Mouse (Mus musculus) ES-E14 (cell line): ENCODE data around the gene Cdkn1b. TPM values are rescaled to one million over a fixed set of nuclear protein-coding genes. Genes with fewer than 3 reads are reported as not detected.

Experiments
- DNase-seq: peaks from one replicate; pipeline ENCODE4 v3.0.0-alpha.2; 2013; ENCODE audit warnings: low read depth, low spot score
- H3K27ac ChIP-seq: 2 replicates; pipeline ENCODE4 v1.5.1; 2012; ENCODE audit warnings: low read depth, mild to moderate bottlenecking, low read length, moderate library complexity, mixed read lengths; ENCODE audit not compliant: poor library complexity, insufficient read depth, severe bottlenecking
- H3K36me3 ChIP-seq: 2 replicates; pipeline ENCODE4 v1.6.1; 2012; ENCODE audit warnings: mild to moderate bottlenecking, low read length, moderate library complexity, mixed read lengths; ENCODE audit not compliant: control insufficient read depth, poor library complexity, insufficient read depth, severe bottlenecking
- H3K4me1 ChIP-seq, 2 experiments: fragments of 150-350 bp in 1 of 2; sonication (generic) in 1 of 2; 2 replicates each; pipeline ENCODE4 v1.6.1; 2012; ENCODE audit warnings: low read length in 2 of 2, mild to moderate bottlenecking in 1 of 2, mixed read lengths in 1 of 2; ENCODE audit not compliant: control insufficient read depth in 2 of 2, insufficient read depth in 2 of 2, poor library complexity in 1 of 2
- H3K4me3 ChIP-seq, 2 experiments: fragments of 150-350 bp in 1 of 2; sonication (generic) in 1 of 2; 2 replicates each; pipeline ENCODE4 v1.5.1; 2012; ENCODE audit warnings: low read length in 2 of 2, low read depth in 1 of 2, mild to moderate bottlenecking in 1 of 2, mixed read lengths in 1 of 2; ENCODE audit not compliant: insufficient read depth in 1 of 2, poor library complexity in 1 of 2, severe bottlenecking in 1 of 2
- H3K9ac ChIP-seq: 2 replicates; pipeline ENCODE4 v1.6.1; 2012; ENCODE audit warnings: low read depth, mild to moderate bottlenecking, low read length, mixed read lengths; ENCODE audit not compliant: poor library complexity, insufficient read depth, severe bottlenecking
- H3K9me3 ChIP-seq: fragments of 150-350 bp; sonication (generic); 2 replicates; pipeline ENCODE4 v1.6.1; 2012; ENCODE audit warnings: low read depth, mild to moderate bottlenecking, low read length; ENCODE audit not compliant: control insufficient read depth, insufficient read depth
- CHD2 ChIP-seq: IDR thresholded peaks from 2 replicates; pipeline ENCODE4 v1.6.1; 2014; ENCODE audit warnings: mild to moderate bottlenecking, low read depth, low read length, inconsistent platforms
- HCFC1 ChIP-seq: IDR thresholded peaks from 2 replicates; pipeline ENCODE4 v1.6.1; 2012; ENCODE audit warnings: low read length, inconsistent platforms, borderline replicate concordance; ENCODE audit not compliant: insufficient read depth
- MAFK ChIP-seq: IDR thresholded peaks from 2 replicates; pipeline ENCODE4 v1.6.1; 2014; ENCODE audit warnings: mild to moderate bottlenecking, low read depth, low read length, inconsistent platforms; ENCODE audit not compliant: insufficient read depth
- ZC3H11A ChIP-seq: IDR thresholded peaks from 2 replicates; pipeline ENCODE4 v1.6.1; 2012; ENCODE audit warnings: low read depth, mild to moderate bottlenecking, inconsistent platforms, low read length, borderline replicate concordance
- ZNF384 ChIP-seq: IDR thresholded peaks from 2 replicates; pipeline ENCODE4 v1.6.1; 2012; ENCODE audit warnings: low read depth, low read length, inconsistent platforms
- in situ Hi-C, 2 experiments: fragments of 600-800 bp; cut with MboI; formaldehyde crosslinking; loops; one replicate each; pipeline ENCODE4 v1.15.1; 2025; ENCODE audit warnings: low sequenced_read_pairs in 2 of 2, inconsistent platforms in 1 of 2; ENCODE audit not compliant: unreplicated experiment in 2 of 2
- total RNA-seq: library from RNA; depleted of rRNA; stranded (reverse); fragments of 300-350 nt; gene quantifications from 2 replicates; pipeline ENCODE4 v1.2.3, GENCODE M21; 2012

Gene Cdkn1b
- total RNA-seq, 1 experiment, result 10.7 TPM

GRCm38 (mm10) chr6:134876795-134877194, 43.4 kb upstream of the Cdkn1b start:
- H3K9me3 ChIP-seq, result no peaks in the 10 kb centered on the region
- no peak overlapping the region for H3K4me3 ChIP-seq
- H3K9ac ChIP-seq, result no peak overlapping the region
- in situ Hi-C loops, result no loop called here
- TF ChIP-seq CHD2, result no peak
- TF ChIP-seq ZC3H11A, result 0 out of 2 replicates have a peak, but pooled peaks have one; percentile 14
- H3K36me3 ChIP-seq, result 0 out of 2 replicates have a peak, but pooled peaks cover 2% of the 10 kb centered on the region
- H3K4me1 ChIP-seq, result no peaks in the 10 kb centered on the region
- H3K27ac ChIP-seq, result no peak overlapping the region
- DNase-seq, result no peak

- in situ Hi-C loops, result no loop called here
Observed at GRCm38 (mm10) chr6:134877276-134877675, 42.9 kb upstream of the Cdkn1b start.

DNA sequence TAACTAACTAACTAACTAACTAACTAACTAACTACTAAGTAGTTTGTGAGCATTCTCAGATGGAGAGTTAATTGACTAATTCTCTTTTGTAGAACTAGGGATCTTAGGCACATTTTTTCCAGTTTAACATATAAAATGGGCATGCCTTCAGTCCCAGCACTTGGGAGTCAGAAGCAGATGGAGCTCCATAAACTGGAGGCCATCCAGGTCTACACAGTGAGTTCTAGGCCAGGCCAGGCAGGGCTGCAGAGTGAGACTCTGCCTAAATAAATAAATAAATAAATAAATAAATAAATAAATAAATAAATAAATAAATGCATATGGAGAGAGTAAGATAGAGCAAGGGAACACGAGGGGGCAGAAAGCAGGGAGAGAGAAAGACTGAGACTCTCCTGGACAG, 42.3 kb upstream of the Cdkn1b start:
- no peak for DNase-seq
- Histone ChIP-seq H3K4me1 (no peaks in the 10 kb centered on the region), H3K4me3 (no peak overlapping the region), H3K9ac (no peak overlapping the region), H3K9me3 (no peaks in the 10 kb centered on the region), H3K36me3 (0 out of 2 replicates have a peak, but pooled peaks cover 2% of the 10 kb centered on the region), H3K27ac (no peak overlapping the region)
- in situ Hi-C loops, result no loop called here
- TF ChIP-seq MAFK, result no peak

More at GRCm38 (mm10) chr6:134877276-134877675, 42.9 kb upstream of the Cdkn1b start:
- H3K9ac ChIP-seq, result no peak overlapping the region
- H3K9me3 ChIP-seq, result no peaks in the 10 kb centered on the region
- no peak for DNase-seq
- H3K4me1 ChIP-seq, result no peaks in the 10 kb centered on the region
- 0 out of 2 replicates have a peak, but pooled peaks cover 2% of the 10 kb centered on the region for H3K36me3 ChIP-seq
- no peak for TF ChIP-seq ZC3H11A
- no peak for TF ChIP-seq CHD2
- TF ChIP-seq ZNF384, result no peak
- no peak for TF ChIP-seq HCFC1
- no peak for TF ChIP-seq MAFK
- H3K27ac ChIP-seq, result no peak overlapping the region
- H3K4me3 ChIP-seq, result no peak overlapping the region

DNA sequence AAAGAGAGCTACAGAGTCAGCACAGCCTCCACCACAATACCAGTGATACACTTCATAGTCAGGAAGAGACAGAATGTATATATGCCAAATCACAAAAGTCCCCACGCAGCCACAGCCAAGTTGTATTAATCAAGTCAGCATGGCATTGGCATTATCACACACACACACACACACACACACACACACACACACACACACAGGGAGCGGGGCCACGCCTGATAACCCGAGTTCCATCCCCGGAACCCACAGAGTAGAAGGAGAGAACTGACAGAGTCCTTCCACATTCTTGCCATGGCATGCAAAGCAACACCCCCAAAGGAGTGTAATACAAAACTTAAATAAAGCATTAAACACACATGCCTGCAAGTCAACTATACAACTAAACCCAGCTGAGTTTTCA, 40.6 kb upstream of the Cdkn1b start:
- no peak overlapping the region for H3K9ac ChIP-seq
- no peak for DNase-seq
- H3K4me1 ChIP-seq, result no peaks in the 10 kb centered on the region
- no peak overlapping the region for H3K27ac ChIP-seq
- no peak for TF ChIP-seq HCFC1
- no peak for TF ChIP-seq CHD2
- no peak for TF ChIP-seq MAFK
- TF ChIP-seq ZC3H11A, result no peak
- TF ChIP-seq ZNF384, result no peak
- no peaks in the 10 kb centered on the region for H3K9me3 ChIP-seq
- H3K4me3 ChIP-seq, result no peak overlapping the region
- in situ Hi-C loops, result no loop called here
- peaks cover 2% of the 10 kb centered on the region; the same call in 1 of the 2 replicates for H3K36me3 ChIP-seq

- Histone ChIP-seq H3K4me1 (no peaks in the 10 kb centered on the region), H3K36me3 (peaks cover 2% of the 10 kb centered on the region; the same call in 1 of the 2 replicates), H3K27ac (no peak overlapping the region), H3K4me3 (no peak overlapping the region), H3K9ac (no peak overlapping the region), H3K9me3 (no peaks in the 10 kb centered on the region)
- TF ChIP-seq ZC3H11A, result no peak
- no peak for TF ChIP-seq ZNF384
- no peak for TF ChIP-seq MAFK
- no peak for TF ChIP-seq HCFC1
- TF ChIP-seq CHD2, result no peak
- in situ Hi-C loops, result no loop called here
- DNase-seq, result no peak
Observed at GRCm38 (mm10) chr6:134880046-134880445, 40.2 kb upstream of the Cdkn1b start.
